Mouse (Mus musculus) B cell, adult 2 months (primary cell): ENCODE results near the gene Map1lc3a.

Experiments used
- DNase-seq, 2 experiments: peaks; one replicate each; pipeline ENCODE4 v3.0.0; 2022

Map1lc3a gene

GRCm38 (mm10) chr2:155276195-155276594 lies at the start of gene Map1lc3a:
Gene Map1lc3a (plus strand): TSS chr2:155276297.
- DNase-seq: peak; percentile 99

- no peak for DNase-seq
Observed at GRCm38 (mm10) chr2:155235746-155236361, 40.2 kb upstream of the Map1lc3a start.

- peak; percentile 93 to 94 for DNase-seq
Observed at GRCm38 (mm10) chr2:155236362-155236992, 39.6 kb upstream of the Map1lc3a start, which contains the start of gene Dynlrb1. Gene Dynlrb1 (plus strand): TSS chr2:155236533.

- no peak for DNase-seq
Observed at GRCm38 (mm10) chr2:155237276-155237675, 38.8 kb upstream of the Map1lc3a start.

- DNase-seq: peak; percentile 56 to 66
Observed at GRCm38 (mm10) chr2:155240915-155241314, 35.2 kb upstream of the Map1lc3a start.

- no peak for DNase-seq
Observed at GRCm38 (mm10) chr2:155242296-155242855, 33.7 kb upstream of the Map1lc3a start.

GRCm38 (mm10) chr2:155246231-155246630 lies 29.9 kb upstream of the Map1lc3a start:
- no peak for DNase-seq

- no peak for DNase-seq
Observed at GRCm38 (mm10) chr2:155248206-155248605, 27.9 kb upstream of the Map1lc3a start.

- DNase-seq: no peak
Observed at GRCm38 (mm10) chr2:155248718-155249117, 27.4 kb upstream of the Map1lc3a start.

GRCm38 (mm10) chr2:155249588-155249987 lies 26.5 kb upstream of the Map1lc3a start:
- no peak for DNase-seq

- no peak for DNase-seq
Observed at GRCm38 (mm10) chr2:155265526-155265925, 10.6 kb upstream of the Map1lc3a start.

GRCm38 (mm10) chr2:155266896-155267295 lies 9.2 kb upstream of the Map1lc3a start:
- DNase-seq: no peak

- DNase-seq: peak; percentile 17 to 22
Observed at GRCm38 (mm10) chr2:155271957-155272356, 4.1 kb upstream of the Map1lc3a start.

- no peak for DNase-seq
Observed at GRCm38 (mm10) chr2:155272396-155273170, 3.5 kb upstream of the Map1lc3a start.

GRCm38 (mm10) chr2:155273603-155274002 lies 2.5 kb upstream of the Map1lc3a start:
- DNase-seq: no peak

- peak; percentile 79 to 82 for DNase-seq
Observed at GRCm38 (mm10) chr2:155276621-155277175, 601 bp downstream of the Map1lc3a start.

GRCm38 (mm10) chr2:155277721-155278120 lies 1.6 kb downstream of the Map1lc3a start:
- peak; percentile 5 to 6 for DNase-seq

GRCm38 (mm10) chr2:155278361-155278760 lies 2.3 kb downstream of the Map1lc3a start:
- peak in 1 of 2 experiments; percentile 8 for DNase-seq

- DNase-seq: no peak
Observed at GRCm38 (mm10) chr2:155279163-155279562, 3.1 kb downstream of the Map1lc3a start.

GRCm38 (mm10) chr2:155280116-155280515 lies 4.0 kb downstream of the Map1lc3a start:
- no peak for DNase-seq

GRCm38 (mm10) chr2:155283793-155284192 lies 7.7 kb downstream of the Map1lc3a start:
- no peak for DNase-seq

GRCm38 (mm10) chr2:155284647-155285046 lies 8.6 kb downstream of the Map1lc3a start:
- no peak for DNase-seq

- no peak for DNase-seq
Observed at GRCm38 (mm10) chr2:155285744-155286143, 9.6 kb downstream of the Map1lc3a start.
